Mouse (Mus musculus): ENCODE results near the gene Eln. TPM values are rescaled to one million over a fixed set of nuclear protein-coding genes. Genes with fewer than 3 reads are reported as not detected.

Eln gene
- total RNA-seq (2017), result not detected in 2 replicates

- ATAC-seq (replicated peaks in 1 of 2; ENCODE audit: insufficient read depth in 1 of 2, low FRiP score in 2 of 2, low TSS enrichment in 1 of 2, low read depth in 1 of 2, poor library complexity in 2 of 2, severe bottlenecking in 2 of 2), result 0 out of 4 replicates have a peak, but pooled peaks of 1 of the 2 experiments have one; percentile 6
Measured at GRCm38 (mm10) chr5:134746890-134747511, at the start of gene Eln. Eln (minus strand) TSS chr5:134747323.

GRCm38 (mm10) chr5:134790080-134790995, 43.2 kb upstream of the Eln start:
- no peak for ATAC-seq (replicated peaks in 1 of 2; ENCODE audit: insufficient read depth in 1 of 2, low FRiP score in 2 of 2, low TSS enrichment in 1 of 2, low read depth in 1 of 2, poor library complexity in 2 of 2, severe bottlenecking in 2 of 2)

DNA sequence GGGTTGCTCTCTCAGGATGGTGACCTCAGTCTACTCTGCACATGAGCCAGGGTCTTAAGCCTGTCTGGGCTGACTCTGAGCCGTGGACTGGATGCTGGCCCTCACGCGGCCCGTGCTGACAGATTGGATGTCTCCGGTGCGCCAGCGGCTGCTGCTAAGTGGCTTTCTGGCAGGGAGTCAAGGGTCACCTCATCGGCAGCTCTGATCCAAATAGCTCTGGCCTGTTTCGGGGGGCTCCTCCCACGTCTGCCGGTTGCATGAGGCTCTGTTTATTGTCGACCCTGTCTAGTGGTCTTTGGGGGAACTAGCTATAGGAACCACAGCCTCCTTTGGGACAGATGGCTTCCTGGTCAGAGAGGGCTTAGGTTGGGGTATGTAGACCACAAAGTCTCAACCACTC, 41.1 kb upstream of the Eln start:
- peak; percentile 30 to 53; a peak in 2 of 4 replicates for ATAC-seq (replicated peaks in 1 of 2; ENCODE audit: insufficient read depth in 1 of 2, low FRiP score in 2 of 2, low TSS enrichment in 1 of 2, low read depth in 1 of 2, poor library complexity in 2 of 2, severe bottlenecking in 2 of 2)

GRCm38 (mm10) chr5:134785691-134786371, 38.7 kb upstream of the Eln start:
- no peak for ATAC-seq (replicated peaks in 1 of 2; ENCODE audit: insufficient read depth in 1 of 2, low FRiP score in 2 of 2, low TSS enrichment in 1 of 2, low read depth in 1 of 2, poor library complexity in 2 of 2, severe bottlenecking in 2 of 2)

- no peak for ATAC-seq (replicated peaks in 1 of 2; ENCODE audit: insufficient read depth in 1 of 2, low FRiP score in 2 of 2, low TSS enrichment in 1 of 2, low read depth in 1 of 2, poor library complexity in 2 of 2, severe bottlenecking in 2 of 2)
Measured at GRCm38 (mm10) chr5:134783794-134784193, 36.7 kb upstream of the Eln start.

DNA sequence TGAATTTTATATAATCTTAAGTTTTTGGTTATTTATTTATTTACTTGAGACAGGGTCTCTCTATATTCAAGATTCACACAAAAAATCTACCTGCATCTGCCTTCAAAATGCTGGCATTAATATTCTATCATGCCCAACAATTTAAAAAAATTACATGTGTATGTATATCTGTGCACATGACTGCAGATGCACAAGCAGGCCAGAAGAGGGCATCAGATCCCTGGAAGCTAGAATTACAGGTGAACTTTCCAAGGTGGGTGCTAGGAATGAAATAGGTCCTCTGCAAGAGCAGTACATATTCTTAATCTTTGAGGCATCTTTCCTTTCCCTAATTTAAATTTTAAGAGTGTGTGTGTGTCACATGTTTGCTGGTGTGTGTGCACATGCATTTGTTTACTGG, 33.8 kb upstream of the Eln start:
- no peak for ATAC-seq (replicated peaks in 1 of 2; ENCODE audit: insufficient read depth in 1 of 2, low FRiP score in 2 of 2, low TSS enrichment in 1 of 2, low read depth in 1 of 2, poor library complexity in 2 of 2, severe bottlenecking in 2 of 2)

- ATAC-seq (replicated peaks in 1 of 2; ENCODE audit: insufficient read depth in 1 of 2, low FRiP score in 2 of 2, low TSS enrichment in 1 of 2, low read depth in 1 of 2, poor library complexity in 2 of 2, severe bottlenecking in 2 of 2), result no peak
Measured at GRCm38 (mm10) chr5:134780146-134780545, 33.0 kb upstream of the Eln start.

GRCm38 (mm10) chr5:134776551-134776950, 29.4 kb upstream of the Eln start:
- ATAC-seq (replicated peaks in 1 of 2; ENCODE audit: insufficient read depth in 1 of 2, low FRiP score in 2 of 2, low TSS enrichment in 1 of 2, low read depth in 1 of 2, poor library complexity in 2 of 2, severe bottlenecking in 2 of 2), result no peak

DNA sequence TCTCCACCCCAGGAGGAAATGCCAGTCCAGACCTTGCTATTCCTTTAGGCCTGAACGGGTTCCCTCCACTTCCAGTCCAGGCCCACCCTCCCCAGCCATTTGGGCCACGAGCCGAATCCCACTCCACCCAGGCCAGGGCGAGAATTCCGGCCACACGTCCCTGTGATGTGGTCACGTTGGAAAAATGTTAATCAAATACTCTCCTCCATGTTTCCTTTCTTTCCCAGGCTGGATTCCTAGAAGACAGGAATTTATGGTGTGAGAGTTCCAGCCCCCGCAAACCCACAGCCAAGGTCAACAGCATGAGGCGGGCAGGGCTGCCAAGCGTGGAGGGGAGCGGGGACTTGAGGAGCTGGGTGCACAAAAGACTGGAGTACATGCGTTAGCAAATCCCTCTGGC, 25.4 kb upstream of the Eln start:
- no peak for ATAC-seq (replicated peaks in 1 of 2; ENCODE audit: insufficient read depth in 1 of 2, low FRiP score in 2 of 2, low TSS enrichment in 1 of 2, low read depth in 1 of 2, poor library complexity in 2 of 2, severe bottlenecking in 2 of 2)

DNA sequence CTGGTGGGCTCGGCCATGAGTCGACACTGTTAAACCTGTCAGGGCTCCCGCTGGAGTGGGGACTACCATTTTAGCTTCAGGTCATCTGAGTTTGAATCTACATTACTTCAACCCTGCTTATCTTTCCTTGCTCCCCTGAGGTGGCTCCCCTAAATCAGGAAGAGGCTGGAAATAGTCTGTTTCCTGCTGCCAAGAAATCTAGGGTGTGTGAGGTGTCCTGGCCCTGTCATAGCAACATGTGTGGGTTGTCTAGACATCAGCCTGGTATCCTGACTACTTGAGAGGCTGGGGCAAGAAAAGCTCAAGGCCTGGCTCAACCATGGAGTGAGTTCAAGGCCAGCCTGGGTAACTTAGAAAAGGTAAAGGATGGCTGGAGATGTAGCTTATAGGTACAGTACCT, 24.6 kb upstream of the Eln start:
- ATAC-seq (replicated peaks in 1 of 2; ENCODE audit: insufficient read depth in 1 of 2, low FRiP score in 2 of 2, low TSS enrichment in 1 of 2, low read depth in 1 of 2, poor library complexity in 2 of 2, severe bottlenecking in 2 of 2), result no peak

DNA sequence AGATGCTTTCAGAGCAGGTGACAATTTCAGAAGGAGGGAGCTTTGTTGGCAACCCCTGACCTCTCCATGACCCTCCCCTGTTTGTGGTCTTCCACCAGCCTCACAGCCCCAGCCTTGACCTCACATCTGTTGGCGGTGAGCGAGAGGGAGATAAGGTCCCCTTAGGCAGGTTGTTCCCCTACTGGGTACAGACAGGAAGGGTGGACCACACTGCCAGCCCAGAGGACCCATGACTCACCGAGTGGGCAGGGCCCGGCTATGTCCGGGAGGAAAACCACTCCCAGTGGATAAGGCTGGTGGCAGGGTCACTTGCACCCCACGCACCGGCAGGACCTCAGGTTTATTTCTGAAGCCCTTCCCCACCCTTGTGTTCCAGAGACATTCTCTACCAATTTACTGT, 22.1 kb upstream of the Eln start:
- peak; percentile 65 to 83 for ATAC-seq (replicated peaks in 1 of 2; ENCODE audit: insufficient read depth in 1 of 2, low FRiP score in 2 of 2, low TSS enrichment in 1 of 2, low read depth in 1 of 2, poor library complexity in 2 of 2, severe bottlenecking in 2 of 2)

- ATAC-seq (replicated peaks in 1 of 2; ENCODE audit: insufficient read depth in 1 of 2, low FRiP score in 2 of 2, low TSS enrichment in 1 of 2, low read depth in 1 of 2, poor library complexity in 2 of 2, severe bottlenecking in 2 of 2), result no peak
Measured at GRCm38 (mm10) chr5:134765441-134765840, 18.3 kb upstream of the Eln start.

DNA sequence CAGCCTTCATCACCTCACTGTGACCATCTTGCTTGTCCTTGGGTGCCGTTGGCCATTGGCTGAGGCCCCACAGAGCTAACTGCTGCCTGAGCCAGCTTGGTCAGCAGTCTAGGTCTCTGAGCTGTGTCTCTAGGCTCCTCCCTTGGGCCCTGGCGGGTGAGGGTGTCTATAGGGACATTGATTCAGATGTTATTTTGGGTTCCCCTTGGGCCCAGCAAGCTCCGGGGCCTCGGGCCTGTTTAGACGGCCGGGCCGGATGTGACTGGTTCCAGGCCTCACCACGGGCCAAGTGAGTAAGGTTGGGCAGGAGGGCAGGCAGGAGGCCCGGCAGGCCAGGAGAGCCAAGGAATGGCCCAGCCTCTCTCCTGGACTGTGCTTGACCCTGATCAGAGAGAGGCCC, 16.2 kb upstream of the Eln start:
- no peak for ATAC-seq (replicated peaks in 1 of 2; ENCODE audit: insufficient read depth in 1 of 2, low FRiP score in 2 of 2, low TSS enrichment in 1 of 2, low read depth in 1 of 2, poor library complexity in 2 of 2, severe bottlenecking in 2 of 2)

GRCm38 (mm10) chr5:134761409-134762124, 14.4 kb upstream of the Eln start:
- no peak for ATAC-seq (replicated peaks in 1 of 2; ENCODE audit: insufficient read depth in 1 of 2, low FRiP score in 2 of 2, low TSS enrichment in 1 of 2, low read depth in 1 of 2, poor library complexity in 2 of 2, severe bottlenecking in 2 of 2)

DNA sequence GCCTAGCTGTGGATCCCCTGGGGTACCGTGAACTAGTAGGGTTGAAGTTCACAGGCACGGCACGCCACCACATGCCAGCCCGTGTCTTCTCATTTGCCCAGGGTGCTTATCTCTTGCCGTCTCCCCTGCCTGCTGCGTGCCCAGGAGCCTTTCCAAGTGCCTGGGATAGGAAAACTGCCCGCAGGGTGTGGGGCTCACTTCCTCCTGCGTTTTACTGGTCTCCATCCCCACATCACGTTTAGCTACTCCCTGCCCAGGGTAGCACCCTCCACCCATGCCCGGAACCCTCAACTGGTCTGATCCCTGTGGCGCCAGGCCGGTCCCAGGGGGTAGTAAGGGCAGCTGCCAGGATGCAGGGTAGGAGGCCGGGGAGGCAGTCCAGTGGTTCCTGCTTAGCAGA, 8.9 kb upstream of the Eln start:
- ATAC-seq (replicated peaks in 1 of 2; ENCODE audit: insufficient read depth in 1 of 2, low FRiP score in 2 of 2, low TSS enrichment in 1 of 2, low read depth in 1 of 2, poor library complexity in 2 of 2, severe bottlenecking in 2 of 2), result 0 out of 4 replicates have a peak, but pooled peaks have one; percentile 19 to 25

DNA sequence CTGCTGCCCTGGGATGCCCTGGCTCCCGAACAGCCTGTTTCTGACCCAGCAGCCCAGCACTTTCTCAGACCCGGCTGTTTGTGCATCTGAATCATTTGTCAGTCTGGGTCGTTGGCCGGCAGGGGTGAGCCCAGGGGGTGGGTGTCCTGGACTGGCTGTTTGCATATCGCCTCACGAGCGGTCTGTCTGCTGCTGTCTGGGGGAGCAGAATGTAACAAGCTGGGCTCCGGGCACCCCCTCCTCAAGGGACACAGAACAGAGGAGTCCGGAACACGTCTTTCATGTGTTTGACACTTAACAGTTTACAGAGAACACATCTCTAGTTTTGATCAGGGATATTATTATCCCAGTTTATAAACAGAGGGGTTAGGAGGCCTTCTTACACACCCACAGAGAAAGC, 7.0 kb upstream of the Eln start:
- no peak for ATAC-seq (replicated peaks in 1 of 2; ENCODE audit: insufficient read depth in 1 of 2, low FRiP score in 2 of 2, low TSS enrichment in 1 of 2, low read depth in 1 of 2, poor library complexity in 2 of 2, severe bottlenecking in 2 of 2)

DNA sequence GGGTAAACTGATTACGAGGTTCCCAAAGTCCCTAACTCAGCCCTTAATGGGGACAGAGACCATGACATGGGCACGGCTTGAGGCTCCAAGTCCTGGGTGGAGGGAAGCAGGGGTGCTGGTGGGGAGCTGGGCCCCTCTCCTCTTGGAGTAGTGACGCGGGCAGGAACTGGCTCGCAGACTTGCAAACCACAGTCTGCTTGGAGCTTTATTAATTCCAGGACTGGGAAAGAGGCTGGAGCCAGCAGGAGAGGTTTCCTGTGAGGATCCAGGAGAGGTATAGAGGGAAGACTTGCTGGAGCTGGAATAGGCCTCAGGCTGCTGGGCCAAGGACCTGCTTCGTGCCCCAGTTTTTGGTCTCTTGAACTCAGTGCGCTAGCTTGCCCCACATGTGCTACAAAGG, 3.3 kb upstream of the Eln start:
- ATAC-seq (replicated peaks in 1 of 2; ENCODE audit: insufficient read depth in 1 of 2, low FRiP score in 2 of 2, low TSS enrichment in 1 of 2, low read depth in 1 of 2, poor library complexity in 2 of 2, severe bottlenecking in 2 of 2), result no peak

All from hematopoietic stem cell, adult 5-6 weeks (primary cell).